Mouse (Mus musculus) C2C12 (cell line): ENCODE measurements around the gene Lrrfip2. TPM values are rescaled to one million over a fixed set of nuclear protein-coding genes. Genes with fewer than 3 reads are reported as not detected.

Experiments used
- H3K27me3 ChIP-seq: one replicate; pipeline ENCODE4 v1.6.1; 2011; ENCODE audit not compliant: control insufficient read depth, insufficient read depth, insufficient read length
- H3K36me3 ChIP-seq: one replicate; pipeline ENCODE4 v1.6.1; 2011; ENCODE audit not compliant: control insufficient read depth, insufficient read depth
- H3K4me3 ChIP-seq: one replicate; pipeline ENCODE4 v1.5.1; 2011; ENCODE audit warnings: mild to moderate bottlenecking, control low read depth; ENCODE audit not compliant: poor library complexity, insufficient read depth, severe bottlenecking
- H3K79me2 ChIP-seq: one replicate; pipeline ENCODE4 v1.6.1; 2011; ENCODE audit not compliant: control insufficient read depth, insufficient read depth
- H3K79me3 ChIP-seq: one replicate; pipeline ENCODE4 v1.6.1; 2011; ENCODE audit warnings: low read depth, control low read depth
- H3ac ChIP-seq: one replicate; pipeline ENCODE3; 2011; ENCODE audit warnings: low read depth; ENCODE audit not compliant: control insufficient read depth, insufficient read length
- CEBPB ChIP-seq: IDR thresholded peaks from one replicate; pipeline ENCODE4 v1.6.1; 2011; ENCODE audit warnings: low read depth, mild to moderate bottlenecking, control low read depth, moderate library complexity
- CTCF ChIP-seq: IDR thresholded peaks from one replicate; pipeline ENCODE4 v1.5.1; 2011; ENCODE audit not compliant: control insufficient read depth, insufficient read depth, insufficient read length
- FOSL1 ChIP-seq: IDR thresholded peaks from one replicate; pipeline ENCODE4 v1.8.0; 2011; ENCODE audit warnings: mild to moderate bottlenecking, low read length; ENCODE audit not compliant: poor library complexity, insufficient read depth, severe bottlenecking
- MAX ChIP-seq: IDR thresholded peaks from one replicate; pipeline ENCODE4 v1.6.1; 2011; ENCODE audit warnings: mild to moderate bottlenecking, control low read depth
- MYOD1 ChIP-seq: IDR thresholded peaks from one replicate; pipeline ENCODE4 v1.6.1; 2011; ENCODE audit warnings: low read depth; ENCODE audit not compliant: control insufficient read depth, insufficient read length
- MYOG ChIP-seq: IDR thresholded peaks from one replicate; pipeline ENCODE4 v1.6.1; 2011; ENCODE audit not compliant: control insufficient read depth, insufficient read length; ENCODE audit errors: extremely low read depth
- USF1 ChIP-seq: IDR thresholded peaks from one replicate; pipeline ENCODE4 v1.6.1; 2011; ENCODE audit warnings: low read depth, mild to moderate bottlenecking, control low read depth, moderate library complexity
- polyA plus RNA-seq: library from polyadenylated mRNA; unstranded; fragments of >200 nt; fragmentation: generic; extraction: Trizol; gene quantifications from one replicate; pipeline ENCODE4 v1.2.1, GENCODE M21; 2012; ENCODE audit warnings: missing spikeins

Lrrfip2 gene
- polyA plus RNA-seq, 1 experiment = 29.4 TPM

DNA sequence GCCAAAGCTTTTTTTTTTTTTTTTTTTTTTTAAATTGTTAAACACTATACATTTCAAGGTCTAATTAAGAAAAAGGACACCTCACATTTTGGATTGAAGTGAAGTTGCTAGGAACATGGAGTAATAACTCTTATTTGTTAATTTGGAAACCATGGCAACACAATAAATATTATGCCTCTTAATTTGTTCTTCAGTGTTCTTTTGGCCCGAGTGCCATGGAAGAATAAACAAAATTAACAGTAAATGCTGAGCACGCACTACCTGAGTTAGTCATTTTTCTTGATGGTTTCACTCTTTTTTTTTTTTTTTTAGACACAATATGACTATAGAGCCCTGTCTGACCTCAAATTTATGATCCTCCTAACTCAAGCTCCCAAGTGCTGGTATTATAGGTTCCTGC is 30.6 kb downstream of the Lrrfip2 start:
- H3K79me3 ChIP-seq = peaks cover 9% of the 10 kb centered on the region
- no peak overlapping the region for H3ac ChIP-seq
- H3K36me3 ChIP-seq = peaks cover 2% of the 10 kb centered on the region
- H3K27me3 ChIP-seq = no peaks in the 10 kb centered on the region
- H3K4me3 ChIP-seq = no peak overlapping the region
- TF ChIP-seq CTCF = no peak
- no peak for TF ChIP-seq MAX
- TF ChIP-seq FOSL1 = no peak
- peaks cover 44% of the 10 kb centered on the region for H3K79me2 ChIP-seq

DNA sequence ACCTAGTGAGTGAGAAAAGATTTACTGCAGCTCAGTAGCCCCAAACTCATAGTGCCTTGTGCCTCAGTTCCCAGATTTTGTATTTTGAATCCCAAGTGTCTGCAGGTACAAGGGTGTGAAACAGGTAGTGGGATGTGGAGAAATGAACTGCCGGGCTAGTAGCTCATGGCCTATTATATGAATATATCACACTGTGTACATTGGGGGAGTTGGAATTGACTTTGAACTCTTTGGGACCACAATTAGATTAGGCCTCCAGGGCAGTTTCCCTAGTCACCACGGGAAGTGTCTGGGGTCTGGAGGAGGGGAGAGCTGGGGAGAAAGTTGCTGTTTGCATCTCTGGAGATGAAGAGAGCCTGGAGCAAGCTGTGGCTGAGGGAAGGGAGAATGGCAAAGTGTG is 31.0 kb downstream of the Lrrfip2 start:
- TF ChIP-seq USF1 = no peak
- TF ChIP-seq CEBPB = no peak
- TF ChIP-seq MAX = no peak
- no peak for TF ChIP-seq MYOD1
- no peak for TF ChIP-seq MYOG
- no peak for TF ChIP-seq CTCF
- TF ChIP-seq FOSL1 = no peak
- Histone ChIP-seq H3K27me3 (no peaks in the 10 kb centered on the region), H3K79me3 (peaks cover 6% of the 10 kb centered on the region), H3K4me3 (no peak overlapping the region), H3ac (no peak overlapping the region), H3K79me2 (peaks cover 44% of the 10 kb centered on the region), H3K36me3 (peaks cover 2% of the 10 kb centered on the region)

DNA sequence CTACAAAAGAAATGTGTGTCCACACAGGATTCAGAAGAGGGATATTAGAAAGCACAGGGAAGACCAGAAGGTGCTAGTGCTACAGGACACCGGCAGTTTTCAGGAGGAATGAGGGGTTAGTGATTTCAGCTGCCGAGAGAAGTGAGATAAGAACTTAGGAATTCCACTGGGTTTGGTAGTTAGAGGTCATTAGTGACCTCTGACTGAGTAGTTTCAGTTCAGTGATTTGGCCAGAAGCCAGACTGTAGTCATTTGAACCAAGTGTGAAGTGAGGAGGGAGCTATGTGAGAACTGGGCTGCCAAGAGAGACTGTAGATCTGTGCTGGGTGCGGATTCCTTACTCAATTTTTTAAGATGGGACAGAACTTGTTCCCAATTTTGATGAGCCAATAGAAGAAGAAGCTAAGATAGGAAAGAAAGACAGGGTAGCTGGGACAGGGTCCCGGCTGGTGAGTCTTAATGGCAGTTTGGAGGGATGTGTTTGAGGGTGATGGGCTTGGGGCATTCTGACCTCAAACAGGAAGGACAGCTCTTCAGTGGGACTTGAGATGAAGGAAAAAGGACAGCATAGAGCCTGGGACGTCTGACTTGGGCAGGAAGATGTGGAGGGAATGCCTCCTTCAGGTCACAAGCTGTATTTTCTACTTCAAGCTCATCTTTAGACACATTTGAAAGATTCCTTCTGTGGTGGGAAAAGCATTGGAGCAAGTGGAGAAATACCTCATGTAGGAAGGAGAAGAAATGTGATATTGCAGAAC is 32.0 kb downstream of the Lrrfip2 start:
- no peak overlapping the region for H3K4me3 ChIP-seq
- H3K79me2 ChIP-seq = peaks cover 44% of the 10 kb centered on the region
- no peak for TF ChIP-seq MAX
- peak; percentile 66 for TF ChIP-seq MYOD1
- no peak for TF ChIP-seq CTCF
- no peaks in the 10 kb centered on the region for H3K27me3 ChIP-seq
- H3K36me3 ChIP-seq = peaks cover 2% of the 10 kb centered on the region
- H3K79me3 ChIP-seq = peaks cover 6% of the 10 kb centered on the region
- H3ac ChIP-seq = no peak overlapping the region

GRCm38 (mm10) chr9:111152314-111152897 is 35.0 kb downstream of the Lrrfip2 start:
- peaks cover 5% of the 10 kb centered on the region for H3K79me3 ChIP-seq
- peaks cover 52% of the 10 kb centered on the region for H3K79me2 ChIP-seq
- peaks cover under 1% of the 10 kb centered on the region for H3K36me3 ChIP-seq
- H3ac ChIP-seq = no peak overlapping the region
- no peak overlapping the region for H3K4me3 ChIP-seq
- no peak for TF ChIP-seq FOSL1
- TF ChIP-seq MYOG = no peak
- H3K27me3 ChIP-seq = no peaks in the 10 kb centered on the region

DNA sequence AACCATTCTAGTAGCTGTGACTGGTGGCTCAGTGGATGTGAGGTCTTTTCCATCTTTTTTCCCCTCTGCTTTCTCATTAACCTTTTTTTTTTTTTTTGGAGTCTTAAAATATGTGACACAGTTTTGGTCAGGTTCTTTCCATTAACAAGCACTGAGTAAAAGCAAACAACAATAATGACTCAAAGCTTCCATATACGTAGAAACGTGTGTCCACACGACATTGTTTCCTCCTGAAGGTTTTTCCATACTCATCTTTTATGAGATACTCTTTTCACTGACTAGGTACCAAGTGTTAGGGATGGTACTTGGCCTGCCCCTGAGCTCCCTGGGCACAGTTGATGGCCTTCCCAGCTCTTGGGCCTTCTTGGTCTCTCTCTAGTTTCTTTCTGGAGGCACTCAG is 35.6 kb downstream of the Lrrfip2 start:
- Histone ChIP-seq H3K27me3 (no peaks in the 10 kb centered on the region), H3K79me2 (peaks cover 55% of the 10 kb centered on the region), H3ac (no peak overlapping the region), H3K79me3 (peaks cover 6% of the 10 kb centered on the region), H3K4me3 (no peak overlapping the region), H3K36me3 (no peaks in the 10 kb centered on the region)
- TF ChIP-seq MAX = no peak
- no peak for TF ChIP-seq CEBPB
- TF ChIP-seq MYOD1 = no peak
- TF ChIP-seq CTCF = no peak
- TF ChIP-seq FOSL1 = no peak
- TF ChIP-seq MYOG = no peak

DNA sequence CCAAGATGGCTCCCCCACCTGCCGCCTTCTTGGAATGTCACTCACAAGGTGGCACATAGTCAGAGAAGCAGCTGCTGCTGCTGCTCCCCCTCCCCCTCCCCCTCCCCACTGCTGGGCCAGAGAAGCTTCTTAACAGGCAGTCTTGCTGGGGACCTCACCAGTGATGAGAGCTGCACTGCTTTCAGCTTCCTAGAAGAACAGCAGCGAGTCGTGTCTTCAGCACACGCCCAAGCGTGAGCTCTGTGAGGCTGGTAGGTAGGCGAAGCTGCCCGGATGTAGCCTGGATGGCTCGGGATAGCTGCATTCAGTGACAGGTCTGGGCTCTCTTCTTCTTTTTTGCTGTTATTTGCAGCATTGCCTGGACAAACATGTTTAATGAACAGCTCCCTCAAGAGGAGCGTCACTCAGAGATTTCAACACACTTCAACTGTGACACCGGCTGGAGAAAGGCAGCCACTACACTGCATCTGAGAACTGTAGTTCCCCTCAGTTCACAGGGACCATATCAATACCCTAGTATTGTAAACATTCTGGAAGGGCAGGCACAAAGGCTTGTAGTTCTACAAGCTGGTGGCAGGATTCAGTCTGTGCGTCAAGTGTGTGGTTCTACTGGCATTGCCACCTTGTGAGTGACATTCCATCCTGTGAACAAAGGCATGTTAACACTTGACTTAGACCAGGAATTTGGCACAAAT is 38.5 kb downstream of the Lrrfip2 start:
- Histone ChIP-seq H3K79me3 (peaks cover 9% of the 10 kb centered on the region), H3K79me2 (peaks cover 45% of the 10 kb centered on the region)
- TF ChIP-seq CTCF (no peak), CEBPB (no peak), USF1 (no peak), FOSL1 (no peak), MYOD1 (no peak), MAX (no peak), MYOG (no peak)

More for the DNA sequence above, 38.5 kb downstream of the Lrrfip2 start:
- Histone ChIP-seq H3K36me3 (no peaks in the 10 kb centered on the region), H3K4me3 (no peak overlapping the region), H3ac (no peak overlapping the region), H3K27me3 (no peaks in the 10 kb centered on the region)
